Mouse (Mus musculus): ENCODE data around the gene Chmp5.
A peak's percentile ranks its signal among the peaks of the same experiment; 100 is the strongest.

The Chmp5 gene

GRCm38 (mm10) chr4:40946516-40947121 is 1.6 kb upstream of the Chmp5 start:
- peak; percentile 45 for DNase-seq (ENCODE audit: low spot score)

GRCm38 (mm10) chr4:40947565-40948159 is 545 bp upstream of the Chmp5 start:
- DNase-seq (ENCODE audit: low spot score), result peak; percentile 44

- peak; percentile 60 for DNase-seq (ENCODE audit: low spot score)
Observed at GRCm38 (mm10) chr4:40953521-40953920, 5.3 kb downstream of the Chmp5 start.

DNA sequence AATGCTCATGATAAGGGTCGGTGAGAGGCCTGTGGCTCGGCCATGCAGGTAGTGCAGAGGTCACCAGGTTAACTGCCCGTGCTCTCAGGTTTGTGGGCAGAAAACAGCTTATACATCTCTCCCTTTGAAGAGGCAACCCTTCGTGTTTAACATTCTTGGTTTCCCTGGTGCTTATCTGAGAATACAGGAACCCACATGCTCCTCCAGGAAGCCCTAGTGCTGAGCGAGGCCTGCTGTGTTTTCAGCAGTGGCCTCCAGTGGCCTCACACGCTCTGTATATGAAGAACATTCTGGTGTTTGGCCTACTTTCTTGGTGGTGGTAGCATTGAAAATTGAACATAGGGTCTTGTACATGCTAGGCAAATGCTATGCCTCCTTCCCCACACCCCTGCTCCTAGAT is 7.7 kb downstream of the Chmp5 start:
- no peak for DNase-seq (ENCODE audit: low spot score)

DNA sequence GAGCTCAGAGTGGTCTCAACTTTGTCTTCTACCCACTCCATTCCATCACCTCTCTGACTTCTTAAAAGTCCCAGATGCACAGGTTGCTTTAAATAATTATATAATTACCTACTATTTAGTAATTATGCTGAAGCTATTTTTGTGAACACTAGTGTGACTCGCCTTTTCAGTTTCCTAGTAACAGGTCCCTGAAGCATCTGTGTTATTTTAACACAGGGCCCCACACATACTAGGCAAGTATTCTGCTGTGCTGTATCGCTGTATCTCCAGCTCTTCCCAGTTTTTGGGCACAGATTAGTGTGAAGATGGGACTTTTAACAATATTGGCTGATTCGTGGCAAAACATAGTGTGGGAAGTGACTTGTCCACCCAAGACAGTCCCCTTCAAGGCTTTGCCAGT is 15.3 kb downstream of the Chmp5 start:
- DNase-seq (ENCODE audit: low spot score), result no peak

DNA sequence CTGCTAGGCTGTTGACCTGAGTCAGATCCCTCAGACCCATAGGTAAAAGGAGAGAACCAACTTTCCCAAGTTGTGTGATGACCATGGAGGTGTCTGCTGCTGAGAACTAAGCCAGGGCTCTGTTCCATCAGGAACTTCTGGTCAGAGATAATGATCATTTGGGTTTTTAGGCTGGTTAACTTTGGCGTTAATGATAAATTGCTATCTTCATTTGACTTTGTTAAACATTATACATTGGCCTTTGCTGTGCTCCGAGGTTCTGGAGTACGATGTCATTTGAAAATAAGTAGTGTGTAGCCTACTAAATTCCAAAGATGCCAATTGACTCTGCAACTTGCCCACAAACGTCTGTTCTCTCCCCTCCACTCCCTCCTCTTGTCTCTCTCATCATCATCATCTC is 21.0 kb downstream of the Chmp5 start:
- no peak for DNase-seq (ENCODE audit: low spot score)

GRCm38 (mm10) chr4:40969781-40970591 is 21.8 kb downstream of the Chmp5 start:
- DNase-seq (ENCODE audit: low spot score), result no peak

- no peak for DNase-seq (ENCODE audit: low spot score)
Observed at GRCm38 (mm10) chr4:40970592-40970841, 22.3 kb downstream of the Chmp5 start.

- peak; percentile 96 for DNase-seq (ENCODE audit: low spot score)
Observed at GRCm38 (mm10) chr4:40970842-40971701, 22.9 kb downstream of the Chmp5 start, which contains the start of gene Nfx1. Gene Nfx1 (plus strand): TSS chr4:40970906.

DNA sequence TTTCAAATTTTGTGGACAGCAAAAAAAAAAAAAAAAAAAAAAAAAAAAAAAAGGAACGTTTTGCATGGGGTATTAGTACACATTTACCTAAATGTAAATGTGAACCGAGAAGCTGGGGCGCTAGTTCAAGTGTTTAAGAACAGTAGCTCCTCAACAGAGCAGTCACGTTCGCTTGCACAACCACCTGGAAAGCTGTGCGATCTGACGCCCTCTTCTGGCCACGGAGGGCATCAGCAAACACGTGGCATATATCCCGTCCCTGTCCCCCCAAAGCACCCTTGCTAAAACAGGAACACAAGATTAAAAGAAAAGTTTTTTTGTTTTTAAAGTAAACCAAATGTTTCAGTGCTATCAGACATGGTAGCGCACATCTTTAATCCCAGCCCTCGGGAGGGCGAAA is 23.5 kb downstream of the Chmp5 start:
- DNase-seq (ENCODE audit: low spot score), result peak; percentile 76

- DNase-seq (ENCODE audit: low spot score), result no peak
Observed at GRCm38 (mm10) chr4:40974011-40974410, 25.8 kb downstream of the Chmp5 start.

DNA sequence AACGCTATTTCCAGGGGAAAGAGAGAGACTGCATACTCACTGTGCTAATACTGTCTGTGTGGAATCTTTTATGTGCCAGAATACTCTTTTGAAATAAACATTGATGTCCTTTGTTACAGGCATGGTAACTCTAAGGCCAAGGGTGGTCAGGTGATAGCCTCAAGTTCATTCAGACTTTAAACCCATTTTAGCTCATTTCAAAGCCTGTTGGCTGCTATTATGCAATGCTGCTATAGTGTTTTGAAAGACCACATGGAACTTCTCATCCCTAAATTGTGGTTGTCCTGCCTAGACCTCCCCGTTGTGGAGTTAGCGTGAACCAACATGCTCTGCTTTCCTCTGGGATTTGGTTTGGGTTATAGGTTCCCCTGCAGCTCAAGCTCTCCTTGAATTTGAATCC is 27.5 kb downstream of the Chmp5 start:
- DNase-seq (ENCODE audit: low spot score), result no peak

DNA sequence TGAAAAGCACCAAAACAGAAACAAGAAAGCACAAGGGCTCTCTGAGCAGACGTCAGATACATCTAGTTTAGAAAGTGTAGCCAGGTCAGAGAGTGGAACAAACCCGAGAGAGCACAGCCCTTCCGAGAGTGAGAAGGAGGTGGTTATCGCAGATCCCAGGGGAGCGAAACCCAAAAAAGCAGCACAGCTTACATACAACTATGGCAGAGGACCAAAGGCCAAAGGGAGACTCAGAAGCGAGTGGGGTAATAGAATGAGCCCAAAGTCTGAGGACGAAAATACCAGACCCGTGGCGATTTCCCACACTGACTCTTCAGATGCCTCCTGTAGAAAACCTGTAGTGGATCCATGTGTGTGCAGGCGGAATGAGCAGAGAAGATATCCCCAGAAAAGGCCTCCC is 28.4 kb downstream of the Chmp5 start:
- DNase-seq (ENCODE audit: low spot score), result no peak

DNA sequence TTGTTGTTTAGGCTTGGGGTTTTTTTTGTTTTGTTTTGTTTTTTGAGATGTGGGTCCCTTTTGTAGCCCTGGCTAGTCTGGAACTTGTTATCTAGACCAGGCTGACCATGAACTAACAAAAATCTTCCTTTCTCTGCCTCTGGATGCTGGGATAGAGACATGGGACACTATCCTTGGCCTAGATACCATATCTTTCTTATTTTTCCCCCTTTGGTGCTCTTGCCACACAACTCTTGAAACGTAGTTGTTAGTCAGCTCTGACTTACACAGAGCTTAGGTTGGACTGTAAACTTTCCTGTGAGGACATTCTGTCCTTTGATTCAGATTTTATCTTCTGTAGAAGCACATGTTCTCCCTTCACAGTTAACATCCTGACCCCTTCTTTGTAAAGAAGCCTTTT is 31.2 kb downstream of the Chmp5 start:
- no peak for DNase-seq (ENCODE audit: low spot score)

DNA sequence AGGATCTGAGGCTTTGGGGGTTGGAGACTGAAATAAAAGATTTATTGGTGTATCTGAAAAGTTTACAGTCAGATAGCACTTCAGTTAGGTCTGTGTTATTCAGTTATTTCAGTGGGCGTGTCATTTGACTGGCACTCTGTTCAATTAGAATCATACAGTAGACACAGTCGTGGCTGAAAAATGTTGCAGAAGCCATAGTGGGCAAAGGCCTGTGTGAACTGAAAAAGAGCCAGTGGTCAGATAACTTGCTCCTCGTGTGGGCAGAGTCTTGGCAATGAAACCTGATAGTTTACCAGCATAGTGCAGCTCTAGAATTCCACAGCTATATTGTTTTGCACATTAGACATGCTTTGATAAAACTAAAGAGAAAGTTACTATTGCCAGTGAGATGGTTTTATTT is 34.3 kb downstream of the Chmp5 start:
- DNase-seq (ENCODE audit: low spot score), result no peak

- no peak for DNase-seq (ENCODE audit: low spot score)
Observed at GRCm38 (mm10) chr4:40983686-40984085, 35.5 kb downstream of the Chmp5 start.

DNA sequence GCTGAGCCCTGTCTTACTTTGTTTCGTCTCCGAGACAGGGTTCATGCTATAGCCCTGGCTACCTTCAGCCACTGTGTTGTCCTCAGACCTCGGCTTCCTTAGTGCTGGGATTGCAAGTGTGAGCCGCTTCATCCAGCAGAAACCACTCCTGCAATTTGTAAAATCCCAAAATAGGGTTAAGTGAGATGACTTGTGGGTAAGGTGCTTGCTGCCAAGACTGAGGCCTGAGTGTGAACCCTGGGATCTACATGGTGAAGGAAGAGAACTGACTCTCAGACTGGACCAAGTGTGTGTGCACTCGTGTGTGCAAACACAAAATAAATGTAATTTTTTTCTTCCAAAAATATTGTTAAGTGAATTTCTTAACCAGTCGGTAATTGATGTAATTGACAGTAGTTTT is 41.4 kb downstream of the Chmp5 start:
- DNase-seq (ENCODE audit: low spot score), result no peak

- DNase-seq (ENCODE audit: low spot score), result peak; percentile 33
Observed at GRCm38 (mm10) chr4:40996302-40996701, 48.1 kb downstream of the Chmp5 start.

DNA sequence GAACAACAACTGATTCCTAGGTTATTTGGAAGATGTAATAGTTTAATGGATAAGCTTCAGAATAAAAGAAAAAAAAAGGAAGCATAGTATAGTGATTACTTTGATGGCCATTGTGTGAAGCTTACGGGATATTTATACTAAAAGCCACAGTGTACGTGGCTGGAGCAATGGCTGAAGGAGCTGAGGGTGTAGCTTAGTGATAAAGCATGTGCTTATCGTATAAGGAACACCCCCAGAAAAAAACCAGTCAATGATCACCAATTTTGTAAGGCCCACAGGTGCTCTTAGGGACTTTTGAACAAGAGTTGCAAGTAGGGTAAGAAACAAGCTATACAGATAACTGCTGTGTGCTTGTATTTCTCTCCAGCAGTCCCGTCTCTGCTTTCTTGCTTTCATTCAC is 49.7 kb downstream of the Chmp5 start:
- peak; percentile 41 for DNase-seq (ENCODE audit: low spot score)

DNA sequence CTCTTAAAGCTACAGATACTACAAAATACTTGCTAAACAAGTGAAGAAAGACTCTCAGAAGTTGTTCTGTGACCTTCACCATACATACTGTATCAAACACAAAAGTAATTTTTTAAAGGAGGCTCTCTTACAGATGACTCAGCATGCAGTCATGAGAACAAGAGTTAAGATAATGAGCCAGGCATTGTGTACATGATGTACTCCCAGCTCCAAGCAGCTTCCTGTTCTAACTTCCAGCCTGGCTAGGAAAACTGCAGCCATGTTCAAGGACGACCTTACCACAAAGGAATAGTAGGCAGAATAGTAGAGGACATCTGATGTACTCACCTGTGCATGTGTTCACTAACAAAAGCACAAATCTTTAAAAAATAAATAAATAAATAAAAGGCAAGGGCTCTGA is 52.1 kb downstream of the Chmp5 start:
- DNase-seq (ENCODE audit: low spot score), result no peak

GRCm38 (mm10) chr4:41000842-41001639 is 52.8 kb downstream of the Chmp5 start:
- no peak for DNase-seq (ENCODE audit: low spot score)

DNA sequence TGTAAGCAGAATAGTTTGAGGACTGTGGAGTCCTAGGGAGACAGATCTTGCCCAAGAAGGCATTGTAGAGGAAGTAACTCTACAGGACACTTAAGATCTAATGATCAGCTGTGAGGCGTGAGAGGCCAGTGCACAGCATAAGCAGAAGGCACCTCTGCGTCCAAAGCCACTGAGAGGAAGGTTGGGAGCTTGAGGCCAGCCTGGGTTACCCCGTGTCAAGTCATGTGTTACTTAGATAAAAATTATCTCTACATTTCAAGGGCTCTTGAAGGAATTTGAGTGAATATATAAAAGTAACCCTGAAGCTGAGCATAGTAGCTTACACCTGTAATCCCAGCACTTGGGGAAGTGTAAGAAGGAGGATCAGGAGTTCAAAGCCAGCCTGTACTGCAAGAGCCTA is 65.1 kb downstream of the Chmp5 start:
- peak; percentile 52 for DNase-seq (ENCODE audit: low spot score)
